Mouse (Mus musculus) lung, postnatal 25 days (tissue): ENCODE measurements at regions not wholly inside any gene's neighbourhood (a gene's known extent, or its start where the extent isn't known, plus 50 kb on each side); places are given as distances from the start of the nearest gene placed in this dataset.
A peak's percentile ranks its signal among the peaks of the same experiment; 100 is the strongest.

Source experiments
- DNase-seq: peaks from one replicate; pipeline ENCODE4 v3.0.0; 2022; ENCODE audit warnings: low spot score

- DNase-seq: peak; percentile 17
These were observed 129.0 kb downstream of the Hmg20a start for GRCm38 (mm10) chr9:56547291-56547977.

GRCm38 (mm10) chr9:56549774-56550173 is 131.4 kb downstream of the Hmg20a start:
- DNase-seq: no peak

GRCm38 (mm10) chr9:56550178-56550577 is 131.8 kb downstream of the Hmg20a start:
- no peak for DNase-seq

GRCm38 (mm10) chr9:56551376-56552186 is 133.2 kb downstream of the Hmg20a start:
- DNase-seq: no peak

- no peak for DNase-seq
These were observed 133.8 kb downstream of the Hmg20a start for GRCm38 (mm10) chr9:56552187-56552686.

- DNase-seq: peak; percentile 82
These were observed 134.4 kb downstream of the Hmg20a start for GRCm38 (mm10) chr9:56552766-56553165.

- DNase-seq: no peak
These were observed 135.2 kb downstream of the Hmg20a start for GRCm38 (mm10) chr9:56553626-56554025.

GRCm38 (mm10) chr9:56554096-56554495 is 135.7 kb downstream of the Hmg20a start:
- DNase-seq: no peak

GRCm38 (mm10) chr9:56559618-56560144 is 141.3 kb downstream of the Hmg20a start:
- no peak for DNase-seq

- DNase-seq: no peak
These were observed 144.0 kb downstream of the Hmg20a start for GRCm38 (mm10) chr9:56562440-56562839.

- no peak for DNase-seq
These were observed 145.8 kb downstream of the Hmg20a start for GRCm38 (mm10) chr9:56564048-56564737.
